Mouse (Mus musculus): ENCODE results near the gene Gpr45. TPM values are rescaled to one million over a fixed set of nuclear protein-coding genes. Genes with fewer than 3 reads are reported as not detected.

The Gpr45 gene
- polyA plus RNA-seq, 1 experiment, result not detected

DNA sequence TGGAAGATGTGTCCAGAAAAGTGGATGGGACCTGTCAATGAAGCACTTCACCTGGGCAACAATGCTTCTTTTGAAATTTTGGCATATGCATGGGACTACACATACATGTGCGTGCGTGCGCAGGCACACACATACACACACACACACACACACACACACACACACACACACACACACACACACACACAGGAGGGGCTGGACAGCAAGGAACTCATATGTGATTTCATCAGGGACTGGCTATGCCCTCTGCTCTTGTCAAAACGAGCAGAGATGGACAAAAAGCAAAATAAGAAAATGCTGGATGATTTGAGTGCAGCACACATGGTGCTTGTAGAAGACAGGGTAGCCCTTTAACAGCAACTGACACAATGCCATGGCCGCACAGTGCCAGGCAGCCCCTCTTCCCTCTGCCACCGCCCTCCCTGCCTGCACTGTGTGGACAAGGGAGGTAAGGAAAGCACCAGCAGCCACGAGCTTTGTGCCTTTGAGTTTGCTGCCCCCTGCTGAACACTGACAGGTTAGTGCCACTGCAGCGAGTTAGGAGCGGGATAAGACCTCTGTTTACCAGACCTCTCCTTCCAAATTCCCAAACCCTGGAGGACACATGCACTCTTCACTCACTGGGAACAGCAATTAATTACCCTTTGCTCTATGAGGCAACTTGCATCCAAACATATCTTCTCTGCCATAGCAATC, 113.1 kb downstream of the Gpr45 start:
- H3K79me2 ChIP-seq (ENCODE audit: control insufficient read depth, insufficient read depth), result no peaks in the 10 kb centered on the region
- TF ChIP-seq MAX (IDR thresholded peaks at IDR 0.05; ENCODE audit: low read depth) (no peak), POLR2A (IDR thresholded peaks at IDR 0.05; ENCODE audit: insufficient read length, low read depth) (no peak), MYOG (IDR thresholded peaks at IDR 0.05; ENCODE audit: control insufficient read depth in 1 of 3, insufficient read depth in 1 of 3, insufficient read length in 2 of 3, low read depth in 2 of 3) (no peak), SRF (IDR thresholded peaks at IDR 0.05; ENCODE audit: control insufficient read depth, insufficient read length, low read depth) (no peak), E2F4 (IDR thresholded peaks at IDR 0.05; ENCODE audit: insufficient read depth) (no peak), MYOD1 (IDR thresholded peaks at IDR 0.05; ENCODE audit: control insufficient read depth in 1 of 3, insufficient read length in 2 of 3, low read depth in 2 of 3) (no peak), TCF3 (IDR thresholded peaks at IDR 0.05; ENCODE audit: insufficient read length, low read depth) (no peak), CEBPB (IDR thresholded peaks at IDR 0.05; ENCODE audit: insufficient read depth, poor library complexity, severe bottlenecking) (no peak), TCF12 (IDR thresholded peaks at IDR 0.05; ENCODE audit: insufficient read depth, poor library complexity, severe bottlenecking) (no peak)
- H3K36me3 ChIP-seq (ENCODE audit: control insufficient read depth, insufficient read depth), result peaks cover 31% of the 10 kb centered on the region
- H3K4me3 ChIP-seq, result no peak overlapping the region
- H3K27me3 ChIP-seq (ENCODE audit: control insufficient read depth, insufficient read depth, insufficient read length), result no peaks in the 10 kb centered on the region
- no peak overlapping the region for H3K4me2 ChIP-seq (ENCODE audit: low read depth)
- H3ac ChIP-seq (ENCODE audit: control insufficient read depth, insufficient read length), result no peak overlapping the region

DNA sequence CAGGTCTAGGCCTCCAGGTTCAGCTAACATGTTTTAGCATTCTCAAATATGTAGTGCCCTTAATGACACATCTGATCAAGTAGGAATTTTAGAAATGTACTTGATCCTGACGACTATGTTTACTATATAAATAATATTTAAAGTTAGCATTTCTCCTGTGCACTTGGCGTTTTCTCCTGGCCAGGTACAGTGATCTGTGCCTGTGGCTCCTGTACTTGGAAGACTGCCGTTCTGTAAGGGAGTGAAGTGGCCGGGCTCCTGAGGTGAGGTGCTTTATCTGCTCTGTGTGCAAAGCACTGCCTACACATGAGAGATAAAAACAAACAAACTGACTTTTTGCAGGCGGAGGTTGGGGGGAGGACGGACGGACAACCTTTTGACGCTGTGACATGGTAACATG, 113.9 kb downstream of the Gpr45 start:
- H3K27me3 ChIP-seq (ENCODE audit: control insufficient read depth, insufficient read depth, insufficient read length), result no peaks in the 10 kb centered on the region
- no peak for TF ChIP-seq TCF3 (IDR thresholded peaks at IDR 0.05; ENCODE audit: insufficient read length, low read depth)
- no peak for TF ChIP-seq TCF12 (IDR thresholded peaks at IDR 0.05; ENCODE audit: insufficient read depth, poor library complexity, severe bottlenecking)
- peaks cover 36% of the 10 kb centered on the region for H3K36me3 ChIP-seq (ENCODE audit: control insufficient read depth, insufficient read depth)
- H3K4me3 ChIP-seq, result no peak overlapping the region
- H3ac ChIP-seq (ENCODE audit: control insufficient read depth, insufficient read length), result no peak overlapping the region
- H3K4me2 ChIP-seq (ENCODE audit: low read depth), result no peak overlapping the region
- H3K79me2 ChIP-seq (ENCODE audit: control insufficient read depth, insufficient read depth), result no peaks in the 10 kb centered on the region

DNA sequence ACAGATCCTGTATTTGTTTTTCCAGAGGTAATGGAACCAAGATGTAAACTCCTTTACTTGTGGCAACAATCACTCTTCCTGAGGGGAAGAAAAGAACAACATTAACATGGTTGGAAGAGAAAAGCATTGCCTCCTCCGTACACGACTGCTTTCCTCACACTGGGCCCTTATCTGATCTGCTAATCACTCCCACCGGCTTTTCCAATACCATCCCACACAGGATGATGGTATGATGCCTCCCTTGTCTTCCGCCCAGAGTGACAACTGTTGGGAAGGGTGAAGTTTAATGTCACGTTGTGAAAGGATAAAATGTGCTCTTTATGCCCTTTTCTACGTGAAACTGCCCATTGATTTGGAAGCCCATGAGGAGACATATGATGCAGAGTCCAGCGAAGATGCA, 114.9 kb downstream of the Gpr45 start:
- H3K4me3 ChIP-seq, result no peak overlapping the region
- no peaks in the 10 kb centered on the region for H3K79me2 ChIP-seq (ENCODE audit: control insufficient read depth, insufficient read depth)
- H3K27me3 ChIP-seq (ENCODE audit: control insufficient read depth, insufficient read depth, insufficient read length), result no peaks in the 10 kb centered on the region
- TF ChIP-seq TCF3 (IDR thresholded peaks at IDR 0.05; ENCODE audit: insufficient read length, low read depth), result no peak
- TF ChIP-seq POLR2A (IDR thresholded peaks at IDR 0.05; ENCODE audit: insufficient read length, low read depth), result no peak
- TF ChIP-seq MAX (IDR thresholded peaks at IDR 0.05; ENCODE audit: low read depth), result no peak
- TF ChIP-seq POLR2AphosphoS2 (IDR thresholded peaks at IDR 0.05; ENCODE audit: insufficient read length, low read depth), result no peak
- TF ChIP-seq MYOG (IDR thresholded peaks at IDR 0.05; ENCODE audit: control insufficient read depth in 1 of 3, insufficient read depth in 1 of 3, insufficient read length in 2 of 3, low read depth in 2 of 3), result no peak
- no peak for TF ChIP-seq TCF12 (IDR thresholded peaks at IDR 0.05; ENCODE audit: insufficient read depth, poor library complexity, severe bottlenecking)
- TF ChIP-seq E2F4 (IDR thresholded peaks at IDR 0.05; ENCODE audit: insufficient read depth), result no peak
- no peak for TF ChIP-seq SRF (IDR thresholded peaks at IDR 0.05; ENCODE audit: control insufficient read depth, insufficient read length, low read depth)
- TF ChIP-seq USF1 (IDR thresholded peaks at IDR 0.05; ENCODE audit: low read depth), result no peak
- TF ChIP-seq MYOD1 (IDR thresholded peaks at IDR 0.05; ENCODE audit: control insufficient read depth in 1 of 3, insufficient read length in 2 of 3, low read depth in 2 of 3), result no peak
- TF ChIP-seq REST (IDR thresholded peaks at IDR 0.05; ENCODE audit: insufficient read depth, insufficient read length), result no peak
- TF ChIP-seq CEBPB (IDR thresholded peaks at IDR 0.05; ENCODE audit: insufficient read depth, poor library complexity, severe bottlenecking), result no peak
- no peak overlapping the region for H3K4me2 ChIP-seq (ENCODE audit: low read depth)
- H3ac ChIP-seq (ENCODE audit: control insufficient read depth, insufficient read length), result no peak overlapping the region
- H3K36me3 ChIP-seq (ENCODE audit: control insufficient read depth, insufficient read depth), result peaks cover 36% of the 10 kb centered on the region

DNA sequence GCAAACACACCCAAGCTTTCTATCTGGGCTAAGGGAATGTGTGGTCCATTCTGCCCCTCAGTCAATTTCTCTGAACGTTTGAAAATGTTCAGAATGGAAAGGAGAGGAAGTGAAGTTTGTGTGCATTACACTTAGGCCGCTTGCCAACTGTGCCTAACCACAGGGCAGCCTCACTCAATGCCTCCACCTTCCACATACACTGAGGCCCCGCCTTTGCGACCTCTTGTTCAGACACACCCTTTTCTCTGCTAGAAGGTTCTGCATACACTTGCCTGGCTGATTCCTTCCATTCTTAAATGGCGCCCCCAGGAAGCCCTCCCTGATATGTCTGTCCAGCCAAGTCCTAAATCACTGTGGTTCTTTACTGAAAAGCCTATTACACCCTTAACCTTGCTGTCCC, 118.1 kb downstream of the Gpr45 start:
- Histone ChIP-seq H3K27me3 (ENCODE audit: control insufficient read depth, insufficient read depth, insufficient read length) (no peaks in the 10 kb centered on the region), H3K4me3 (no peak overlapping the region), H3ac (ENCODE audit: control insufficient read depth, insufficient read length) (no peak overlapping the region), H3K36me3 (ENCODE audit: control insufficient read depth, insufficient read depth) (peaks cover 26% of the 10 kb centered on the region), H3K4me2 (ENCODE audit: low read depth) (no peak overlapping the region), H3K79me2 (ENCODE audit: control insufficient read depth, insufficient read depth) (no peaks in the 10 kb centered on the region)
- TF ChIP-seq USF1 (IDR thresholded peaks at IDR 0.05; ENCODE audit: low read depth) (no peak), POLR2A (IDR thresholded peaks at IDR 0.05; ENCODE audit: insufficient read length, low read depth) (no peak), SRF (IDR thresholded peaks at IDR 0.05; ENCODE audit: control insufficient read depth, insufficient read length, low read depth) (no peak), MYOG (IDR thresholded peaks at IDR 0.05; ENCODE audit: control insufficient read depth in 1 of 3, insufficient read depth in 1 of 3, insufficient read length in 2 of 3, low read depth in 2 of 3) (no peak), TCF3 (IDR thresholded peaks at IDR 0.05; ENCODE audit: insufficient read length, low read depth) (no peak), REST (IDR thresholded peaks at IDR 0.05; ENCODE audit: insufficient read depth, insufficient read length) (no peak), MAX (IDR thresholded peaks at IDR 0.05; ENCODE audit: low read depth) (no peak), POLR2AphosphoS2 (IDR thresholded peaks at IDR 0.05; ENCODE audit: insufficient read length, low read depth) (no peak), CEBPB (IDR thresholded peaks at IDR 0.05; ENCODE audit: insufficient read depth, poor library complexity, severe bottlenecking) (no peak), TCF12 (IDR thresholded peaks at IDR 0.05; ENCODE audit: insufficient read depth, poor library complexity, severe bottlenecking) (no peak), E2F4 (IDR thresholded peaks at IDR 0.05; ENCODE audit: insufficient read depth) (no peak), MYOD1 (IDR thresholded peaks at IDR 0.05; ENCODE audit: control insufficient read depth in 1 of 3, insufficient read length in 2 of 3, low read depth in 2 of 3) (no peak)

DNA sequence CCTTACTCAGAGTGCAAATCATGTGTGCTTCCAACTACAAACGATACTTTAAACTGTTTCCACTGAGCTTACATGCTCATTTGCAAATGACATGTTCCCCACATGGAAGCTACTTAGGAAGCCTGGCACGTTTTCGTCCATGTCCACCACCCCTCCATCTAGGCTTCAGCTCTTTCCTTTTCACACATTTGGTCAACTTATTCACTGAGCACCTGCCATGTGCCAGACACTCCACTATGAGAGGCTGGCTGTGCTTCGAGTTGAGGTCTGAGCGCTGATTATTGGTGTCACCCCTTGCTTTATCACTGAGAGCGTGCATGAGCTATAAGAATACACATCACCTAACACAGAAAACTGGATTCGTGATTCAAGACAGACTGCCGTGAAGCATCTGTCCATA, 119.4 kb downstream of the Gpr45 start:
- Histone ChIP-seq H3K79me2 (ENCODE audit: control insufficient read depth, insufficient read depth) (no peaks in the 10 kb centered on the region), H3K4me3 (no peak overlapping the region), H3K36me3 (ENCODE audit: control insufficient read depth, insufficient read depth) (peaks cover 25% of the 10 kb centered on the region), H3K27me3 (ENCODE audit: control insufficient read depth, insufficient read depth, insufficient read length) (no peaks in the 10 kb centered on the region), H3K4me2 (ENCODE audit: low read depth) (no peak overlapping the region), H3ac (ENCODE audit: control insufficient read depth, insufficient read length) (no peak overlapping the region)
- TF ChIP-seq MYOD1 (IDR thresholded peaks at IDR 0.05; ENCODE audit: control insufficient read depth in 1 of 3, insufficient read length in 2 of 3, low read depth in 2 of 3) (no peak), REST (IDR thresholded peaks at IDR 0.05; ENCODE audit: insufficient read depth, insufficient read length) (no peak), POLR2A (IDR thresholded peaks at IDR 0.05; ENCODE audit: insufficient read length, low read depth) (no peak)

Measured in myocyte (in vitro differentiated cells).